8 mouse cellular contexts compared by ENCODE assay signal in genomic region chr1:30778374-30779005, GRCm38 (mm10).
DNase-seq lines count a peak whose midpoint lies in the region; ATAC-seq and TF ChIP-seq lines count a peak whose summit lies in the region.

No protein-coding gene starts in this region.

- peak; percentile 84 for TF ChIP-seq CTCF in forebrain, postnatal 0 days (IDR thresholded peaks at IDR 0.05; ENCODE audit: low read depth)

- no peaks in the 10 kb centered on the region for H3K27me3 ChIP-seq in liver, embryonic 12.5 days (replicated peaks)
- no peaks in the 10 kb centered on the region for H3K27me3 ChIP-seq in forebrain, postnatal 0 days (ENCODE audit: insufficient read depth, low read length)
- no peaks in the 10 kb centered on the region for H3K27me3 ChIP-seq in midbrain, embryonic 13.5 days

- H3K9ac ChIP-seq in liver, embryonic 12.5 days = no peak overlapping the region
- H3K9ac ChIP-seq in forebrain, postnatal 0 days = no peak overlapping the region
- H3K9ac ChIP-seq in midbrain, embryonic 13.5 days (replicated peaks) = no peak overlapping the region

- H3K36me3 ChIP-seq in liver, embryonic 12.5 days = no peaks in the 10 kb centered on the region
- no peaks in the 10 kb centered on the region for H3K36me3 ChIP-seq in forebrain, postnatal 0 days (ENCODE audit: insufficient read depth)
- H3K36me3 ChIP-seq in midbrain, embryonic 13.5 days = no peaks in the 10 kb centered on the region

- H3K27ac ChIP-seq in liver, embryonic 12.5 days = no peak overlapping the region
- H3K27ac ChIP-seq in forebrain, postnatal 0 days (ENCODE audit: low read depth, low read length) = no peak overlapping the region
- no peak overlapping the region for H3K27ac ChIP-seq in midbrain, embryonic 13.5 days

- no peak overlapping the region for H3K4me2 ChIP-seq in liver, embryonic 12.5 days
- H3K4me2 ChIP-seq in forebrain, postnatal 0 days (ENCODE audit: low read depth) = 0 out of 2 replicates have a peak overlapping the region, but pooled peaks have one; percentile 13
- peak overlapping the region; percentile 31; the same call in 1 of the 2 replicates for H3K4me2 ChIP-seq in midbrain, embryonic 13.5 days (replicated peaks)

- DNase-seq in liver = peak; percentile 16
- peak; percentile 21 for DNase-seq in adrenal gland, postnatal 25 days
- peak; percentile 73 for DNase-seq in forebrain, postnatal 0 days
- peak; percentile 55 for DNase-seq in kidney, postnatal 10 days
- no peak for DNase-seq in frontal cortex, postnatal 10 days (ENCODE audit: low spot score in 2 of 2)
- no peak for DNase-seq in urinary bladder, postnatal 10 days (ENCODE audit: low spot score)

- no peak for ATAC-seq in liver, embryonic 12.5 days
- ATAC-seq in forebrain, postnatal 0 days = peak; percentile 47; the same call in 1 of the 2 replicates
- ATAC-seq in midbrain, embryonic 13.5 days = peak; percentile 89

- WGBS in liver, embryonic 12.5 days (ENCODE audit: insufficient replicate concordance) = 16% methylated on average over 14 of the region's 14 CpGs
- WGBS in forebrain, postnatal 0 days = 20% methylated on average over 14 of the region's 14 CpGs
- WGBS in midbrain, embryonic 13.5 days = 20% methylated on average over 14 of the region's 14 CpGs

- no peaks in the 10 kb centered on the region for H3K9me3 ChIP-seq in liver, embryonic 12.5 days (replicated peaks)
- H3K9me3 ChIP-seq in forebrain, postnatal 0 days (ENCODE audit: low read length) = no peaks in the 10 kb centered on the region
- H3K9me3 ChIP-seq in midbrain, embryonic 13.5 days = no peaks in the 10 kb centered on the region

- no peak overlapping the region for H3K4me3 ChIP-seq in liver, embryonic 12.5 days
- H3K4me3 ChIP-seq in forebrain, postnatal 0 days (ENCODE audit: low read depth, low read length) = no peak overlapping the region
- no peak overlapping the region for H3K4me3 ChIP-seq in midbrain, embryonic 13.5 days (replicated peaks)

- H3K4me1 ChIP-seq in liver, embryonic 12.5 days = no peaks in the 10 kb centered on the region
- no peaks in the 10 kb centered on the region for H3K4me1 ChIP-seq in forebrain, postnatal 0 days (ENCODE audit: insufficient read depth)
- no peaks in the 10 kb centered on the region for H3K4me1 ChIP-seq in midbrain, embryonic 13.5 days (replicated peaks)

Comparison
In these comparisons a context has a peak if more than half of its experiments do, and no peak if none do; other contexts are left out.
1. DNase-seq: peak in liver (single experiment), adrenal gland, postnatal 25 days (single experiment), forebrain, postnatal 0 days (single experiment) and kidney, postnatal 10 days (single experiment); none in frontal cortex, postnatal 10 days (0 of 2) and urinary bladder, postnatal 10 days (single experiment).